Mouse (Mus musculus) testis, postnatal 10 days (tissue): ENCODE measurements around the gene Rab30.
A peak's percentile ranks its signal among the peaks of the same experiment; 100 is the strongest.

Experiments
- DNase-seq: peaks from one replicate; pipeline ENCODE4 v3.0.0; 2021; ENCODE audit warnings: low spot score

Gene Rab30

DNA sequence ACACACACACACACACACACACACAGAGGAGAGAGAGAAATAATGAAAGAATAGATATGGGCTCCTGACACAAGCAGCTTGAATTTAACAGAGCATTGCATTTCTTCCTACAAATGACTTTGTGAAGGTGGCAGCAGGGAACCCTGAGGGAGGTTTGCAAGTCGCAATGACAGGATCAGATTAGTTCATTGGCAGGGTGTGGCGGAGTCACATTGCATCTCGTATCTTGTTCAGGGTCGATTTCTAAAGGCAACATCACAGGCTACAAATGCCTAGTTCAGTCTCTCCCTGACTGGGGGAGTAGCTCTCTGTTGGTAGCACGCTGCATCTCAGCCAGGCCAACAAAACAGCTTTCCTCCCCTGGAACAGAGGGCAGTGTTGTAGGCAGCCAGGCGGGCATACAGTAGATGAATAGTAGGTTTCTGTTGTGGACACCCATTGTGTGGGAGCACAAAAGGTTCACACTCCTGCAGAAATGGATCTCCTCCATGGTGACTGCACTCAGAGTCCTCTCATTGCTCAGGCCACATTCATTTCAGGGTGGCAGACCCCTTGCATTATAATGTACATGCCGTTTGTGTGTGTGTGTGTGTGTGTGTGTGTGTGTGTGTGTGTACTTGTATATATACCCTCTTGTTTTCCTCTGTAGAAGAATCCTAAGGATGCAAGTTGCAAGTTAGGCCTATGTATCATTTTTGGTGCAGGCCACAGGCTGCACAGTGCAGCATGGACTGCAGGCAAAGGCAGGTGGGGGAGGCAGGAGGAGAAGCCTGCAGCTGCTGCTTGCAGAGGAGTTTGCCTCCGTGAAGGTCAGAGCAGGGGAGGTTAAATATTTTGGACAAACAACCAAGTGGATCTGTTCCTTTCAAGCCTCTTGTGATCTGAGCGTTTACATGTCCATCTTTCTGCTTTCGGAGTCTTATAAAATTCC, 58.5 kb downstream of the Rab30 start:
- peak; percentile 47 for DNase-seq

DNA sequence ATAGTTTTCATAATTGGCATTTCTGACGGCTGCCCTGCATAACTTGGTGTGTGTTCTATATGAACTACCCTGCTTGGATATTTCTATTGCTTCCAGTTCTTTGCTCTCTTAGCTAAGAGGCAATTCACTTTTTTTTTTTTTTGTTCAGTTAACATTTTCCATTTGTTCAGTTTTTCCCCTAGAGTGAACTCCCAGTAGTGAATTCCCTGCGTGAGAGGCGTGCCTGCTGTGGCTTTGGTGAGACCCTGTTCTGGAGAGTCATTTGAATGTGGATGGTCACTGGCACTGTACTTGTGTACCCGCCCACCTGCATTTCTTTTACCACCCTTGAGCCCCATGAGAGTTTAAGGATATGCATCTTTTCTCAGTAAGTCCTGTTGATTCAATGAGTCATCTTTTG, 60.8 kb downstream of the Rab30 start:
- DNase-seq: no peak

DNA sequence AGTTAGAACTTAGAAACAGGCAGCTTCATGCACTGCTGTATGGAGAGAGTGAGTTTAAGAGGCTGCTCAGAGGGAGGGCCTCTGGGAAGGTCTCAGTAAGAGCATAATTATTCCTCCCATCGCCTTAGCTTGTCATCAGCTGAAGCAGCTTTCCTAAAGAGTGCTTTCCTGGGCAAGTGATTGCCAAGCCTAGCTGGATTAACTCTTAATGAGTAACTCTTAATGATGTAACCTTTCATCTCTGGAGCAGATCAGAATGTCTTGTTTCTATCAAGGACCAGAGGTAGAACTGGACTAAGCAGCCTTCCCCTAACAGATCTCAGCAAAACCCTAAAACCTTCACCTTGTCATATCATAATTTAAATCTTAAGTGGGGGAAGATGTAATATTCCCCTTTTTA, 61.8 kb downstream of the Rab30 start:
- DNase-seq: no peak

DNA sequence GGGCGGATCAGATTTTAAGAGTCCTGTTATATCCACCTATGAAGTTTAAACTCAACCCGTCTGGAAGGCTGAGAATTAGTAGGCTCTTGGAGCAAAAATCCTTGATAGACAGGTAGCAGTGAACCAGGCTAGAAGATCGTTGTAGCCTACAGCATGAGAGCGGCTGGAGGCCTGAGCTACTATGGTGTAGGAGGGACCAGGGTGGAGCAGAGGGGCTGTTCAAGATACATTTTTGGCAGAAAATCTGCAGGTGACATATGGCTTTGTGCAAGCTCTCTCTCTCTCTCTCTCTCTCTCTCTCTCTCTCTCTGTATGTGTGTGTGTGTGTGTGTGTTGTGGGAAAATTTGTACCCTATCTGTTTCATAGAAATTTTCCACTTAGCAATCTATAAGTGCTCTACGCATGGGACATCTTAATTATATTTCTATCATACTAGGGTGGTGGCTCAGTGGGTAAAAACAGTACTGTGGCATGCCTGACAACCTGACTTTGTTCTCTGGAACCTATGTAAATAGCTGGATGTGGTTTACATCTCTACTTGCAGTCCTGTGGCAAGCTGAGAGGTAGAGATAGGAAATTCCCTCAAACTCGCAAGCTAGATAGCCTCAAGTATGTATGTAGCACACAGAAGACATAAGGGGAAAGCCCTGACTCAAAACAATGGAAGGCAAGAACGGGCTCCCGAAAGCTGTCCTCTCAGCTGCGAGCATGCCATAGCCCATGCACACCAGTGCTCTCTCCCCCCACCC, 63.7 kb downstream of the Rab30 start:
- DNase-seq: no peak

DNA sequence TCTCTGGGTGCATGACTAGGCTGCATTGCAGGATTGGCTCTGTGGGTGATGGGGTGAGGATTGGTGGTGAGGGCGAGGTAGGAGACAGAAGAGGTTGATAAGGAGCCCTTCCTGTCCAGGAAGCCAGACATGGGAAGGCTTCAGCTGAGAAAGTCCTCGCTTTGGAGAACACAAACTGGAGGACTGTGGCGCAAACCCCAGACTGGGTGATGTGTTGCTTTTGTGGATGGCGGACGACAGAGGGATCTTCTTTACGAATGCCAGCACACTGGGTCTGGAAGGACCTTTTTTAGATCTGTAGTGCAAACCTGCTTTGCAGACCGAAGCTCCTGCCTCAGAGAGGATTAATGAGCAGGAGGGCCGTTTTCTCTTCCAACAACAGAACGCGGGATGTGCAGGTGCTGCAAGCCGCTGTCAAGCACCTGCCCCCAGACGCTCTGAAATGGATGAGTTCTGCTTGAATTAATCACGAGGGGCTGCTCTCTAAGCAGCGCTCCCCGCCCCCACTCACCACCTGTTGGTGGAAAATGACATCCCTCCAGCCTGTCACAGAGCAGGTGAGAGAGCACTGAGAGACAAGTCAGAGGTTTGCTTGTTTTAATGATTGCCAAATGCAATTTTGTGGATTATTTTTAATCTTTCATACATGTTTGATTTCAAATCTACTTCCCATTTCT, 65.2 kb downstream of the Rab30 start:
- DNase-seq: no peak

DNA sequence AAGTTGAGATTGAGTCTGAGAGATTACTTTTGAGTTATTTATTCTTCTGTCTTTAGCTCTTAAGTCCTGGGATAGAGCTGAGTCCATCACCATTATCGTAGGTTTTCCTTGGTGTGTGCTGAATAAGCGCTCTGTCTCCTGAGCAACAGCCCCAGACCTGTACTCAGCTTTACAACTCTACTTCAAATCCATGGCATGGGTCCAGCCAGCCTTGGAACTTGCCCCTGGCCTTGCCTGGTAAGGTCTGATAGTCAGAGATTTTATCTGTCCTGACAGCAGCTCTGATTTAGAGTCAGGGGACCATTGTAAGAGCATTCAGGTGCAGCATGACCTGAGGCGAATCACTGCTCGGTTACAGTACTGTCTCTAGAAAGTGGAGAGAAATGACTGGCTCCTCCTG, 66.1 kb downstream of the Rab30 start:
- no peak for DNase-seq

DNA sequence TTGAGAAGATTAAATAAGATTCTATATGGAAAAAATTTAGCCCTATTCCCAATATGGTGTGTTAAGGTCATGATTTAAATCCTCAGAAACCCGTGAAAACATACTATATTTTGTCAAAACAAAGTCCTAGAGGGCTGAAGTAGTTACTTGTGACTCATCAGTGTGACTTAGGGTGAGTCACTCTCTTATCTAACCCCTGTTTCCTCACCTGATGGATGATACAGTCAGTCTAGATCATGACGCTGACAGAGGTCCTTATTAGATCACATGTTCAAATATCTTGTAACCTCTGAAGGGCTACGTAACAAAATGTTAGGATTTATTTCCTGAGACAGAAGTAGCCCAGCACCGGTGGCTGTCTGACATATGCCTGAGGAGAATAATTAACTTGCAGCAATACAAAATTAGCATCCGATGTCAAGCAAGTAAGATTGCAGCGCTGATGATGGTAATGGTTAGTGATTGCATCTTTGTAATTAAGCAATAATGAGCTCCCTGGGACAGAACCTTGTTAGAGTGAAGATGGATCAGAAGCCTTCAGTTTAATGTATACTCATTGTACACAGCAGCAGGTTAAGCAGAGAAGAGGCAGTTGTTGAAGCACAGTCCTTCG, 70.4 kb downstream of the Rab30 start:
- DNase-seq: no peak

DNA sequence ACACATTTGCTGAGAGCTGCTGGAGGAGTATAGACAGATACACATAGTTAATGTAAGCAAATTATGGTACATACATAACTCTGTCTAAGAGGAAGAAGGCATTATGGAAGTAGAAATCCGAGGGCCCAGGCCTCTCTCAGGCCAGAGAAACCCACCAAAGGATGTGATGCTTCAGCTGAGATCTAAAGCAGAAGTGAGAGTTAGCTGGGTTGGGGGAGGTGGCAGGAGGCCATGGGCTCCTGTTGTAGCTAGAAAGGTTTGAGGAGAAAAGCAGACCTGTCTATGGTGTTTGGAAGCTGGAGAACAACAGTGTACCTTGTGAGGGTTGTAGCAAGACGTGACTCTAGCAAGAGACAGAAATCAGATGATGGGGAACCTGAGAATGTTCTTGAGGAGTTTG, 75.8 kb downstream of the Rab30 start:
- DNase-seq: no peak

DNA sequence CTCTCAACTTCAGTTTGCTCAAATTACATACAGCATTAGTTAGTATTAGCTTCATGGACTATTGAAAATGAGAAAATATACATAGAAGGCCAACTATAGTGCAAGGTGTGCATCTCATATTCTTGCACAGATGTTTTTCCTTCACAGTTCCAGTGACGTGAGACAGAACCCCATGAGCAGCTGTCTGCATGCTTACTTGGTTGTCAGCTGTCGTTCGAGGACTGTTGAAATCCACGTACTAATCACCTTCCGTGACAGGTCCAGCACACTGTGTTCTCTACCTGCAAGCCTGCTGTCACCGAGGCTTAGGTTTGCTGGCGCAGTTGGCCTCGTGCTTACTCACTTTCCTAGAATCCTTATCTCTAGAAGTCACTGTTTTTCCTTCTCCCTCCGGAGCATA, 76.5 kb downstream of the Rab30 start:
- DNase-seq: no peak

DNA sequence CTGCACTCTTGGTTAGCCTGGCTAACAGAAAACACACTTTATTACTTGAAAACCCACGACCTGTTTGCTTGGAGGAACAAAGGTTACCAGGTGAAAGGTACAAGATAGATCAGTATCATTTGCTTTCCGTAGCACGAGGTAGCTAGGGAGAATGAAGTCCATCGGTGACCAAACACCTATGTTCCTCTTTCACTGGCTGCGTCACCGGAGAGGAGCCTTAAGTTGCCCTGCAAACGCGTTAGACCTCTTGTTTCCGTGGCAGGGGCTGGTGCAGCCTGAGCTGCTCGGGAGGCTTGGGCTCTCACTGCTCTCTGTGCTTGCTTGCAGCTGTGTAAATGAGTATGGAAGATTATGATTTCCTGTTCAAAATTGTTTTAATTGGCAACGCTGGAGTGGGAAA, 78.3 kb downstream of the Rab30 start:
- DNase-seq: peak; percentile 31

DNA sequence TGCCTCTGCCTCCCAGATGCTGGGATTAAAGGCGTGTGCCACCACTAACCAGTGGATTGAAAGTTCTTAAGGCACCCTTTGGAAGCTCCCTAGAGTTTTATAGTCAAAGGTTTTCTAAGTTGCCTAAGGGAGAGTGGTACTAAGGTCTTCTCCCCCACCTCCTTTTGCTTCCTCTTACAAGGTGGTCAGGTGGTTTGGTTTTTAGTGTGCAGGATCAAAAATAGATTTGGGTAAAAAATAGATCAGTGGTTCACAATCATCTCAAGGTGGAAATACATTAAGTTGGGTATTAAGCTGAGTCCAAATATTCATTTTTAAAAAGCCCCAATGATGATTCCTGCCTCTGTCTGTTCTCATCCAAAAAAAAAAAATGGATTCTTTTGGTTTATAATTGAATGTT, 79.0 kb downstream of the Rab30 start:
- peak; percentile 6 for DNase-seq

DNA sequence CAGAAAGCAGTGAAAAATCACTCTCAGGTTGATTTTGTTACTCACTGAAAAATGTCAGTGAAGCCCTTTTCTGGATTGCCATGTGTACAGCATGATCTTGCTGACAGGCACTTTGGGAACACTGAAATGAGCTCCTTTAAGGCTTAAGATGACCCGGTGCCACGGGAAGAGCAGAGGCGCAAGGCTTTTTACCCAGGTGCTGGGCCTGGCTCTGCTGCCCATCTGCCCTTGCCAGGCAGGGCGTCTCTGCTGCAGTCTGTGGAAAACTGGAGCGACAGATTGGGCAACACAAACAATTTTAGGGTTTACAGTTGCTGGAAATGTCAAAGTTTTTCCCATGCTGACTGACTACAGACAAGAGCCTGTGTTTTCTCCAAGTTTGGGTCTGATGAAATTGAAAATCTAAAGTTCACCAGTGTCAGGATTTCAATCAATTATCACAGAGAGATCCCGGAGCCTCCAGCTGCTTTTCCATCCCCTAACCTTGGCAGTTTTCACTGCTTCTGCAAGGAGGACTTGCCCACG, 79.6 kb downstream of the Rab30 start:
- DNase-seq: peak; percentile 27

DNA sequence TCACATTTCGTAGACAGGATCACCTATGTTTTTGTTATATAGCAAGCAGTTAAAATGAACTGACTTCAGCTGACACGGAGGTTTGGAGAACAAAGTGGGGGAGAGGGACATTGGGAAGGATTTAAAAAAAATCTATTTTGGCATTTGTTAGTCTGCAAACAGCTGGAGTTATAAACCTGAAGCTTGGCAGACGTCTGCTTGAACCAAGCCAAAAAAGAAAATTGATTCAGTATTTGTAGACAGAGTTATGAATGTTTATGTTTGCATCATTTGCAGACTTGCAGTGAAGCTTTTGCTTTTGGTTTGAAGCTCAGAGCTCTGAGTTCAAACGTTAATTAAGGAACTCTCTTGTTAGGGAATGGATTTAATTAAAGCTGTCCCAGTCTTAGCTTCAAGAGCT, 80.5 kb downstream of the Rab30 start:
- peak; percentile 6 for DNase-seq

DNA sequence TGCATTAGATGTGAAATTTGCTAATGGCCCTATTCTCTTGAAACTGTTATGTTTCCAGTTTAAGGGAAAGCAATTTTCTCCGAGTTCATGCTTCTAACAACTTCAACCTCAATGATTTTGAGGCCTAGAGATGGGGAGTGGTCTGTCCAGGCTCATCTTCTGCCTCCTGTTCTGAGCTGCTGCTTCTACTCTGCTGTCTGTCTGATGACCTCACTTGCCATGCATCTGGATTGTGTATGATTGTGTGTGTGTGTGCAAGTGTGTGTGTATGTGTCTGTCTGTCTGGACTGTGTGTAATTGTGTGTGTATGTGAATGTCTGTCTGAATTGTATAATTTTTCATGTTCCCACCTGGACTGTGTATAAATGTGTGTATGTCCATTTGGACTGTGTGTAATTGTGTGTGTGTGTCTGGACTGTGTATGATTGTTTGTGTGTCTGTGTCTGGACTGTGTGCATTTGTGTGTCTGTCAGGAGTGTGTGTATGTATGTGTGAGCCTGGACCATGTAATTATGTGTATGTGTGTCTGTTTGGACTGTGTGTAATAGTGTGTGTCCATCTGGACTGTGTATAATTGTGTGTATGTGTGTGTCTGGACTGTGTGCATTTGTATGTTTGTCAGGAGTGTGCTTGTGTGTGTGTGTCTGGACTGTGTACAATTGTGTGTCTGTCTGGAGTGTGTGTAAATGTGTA, 81.2 kb downstream of the Rab30 start:
- peak; percentile 11 for DNase-seq

DNA sequence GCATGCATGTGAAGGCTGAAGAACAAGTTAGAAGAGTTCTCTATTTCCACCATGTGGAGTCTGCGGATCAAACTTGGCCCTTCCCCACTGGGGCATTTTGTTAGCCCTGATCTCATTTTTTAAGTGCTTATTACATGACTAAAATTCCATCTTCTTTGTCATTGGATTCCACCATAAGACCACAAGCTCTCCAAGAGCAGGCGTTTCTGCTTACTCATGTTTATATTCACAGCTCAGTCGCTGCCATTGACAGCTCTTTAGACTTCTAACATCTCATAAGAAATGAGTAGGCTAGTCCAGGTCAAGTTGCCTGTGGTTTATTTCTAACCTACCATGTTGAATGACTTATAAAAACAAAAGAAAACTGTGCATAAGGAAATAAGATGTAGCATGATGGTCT, 84.8 kb downstream of the Rab30 start:
- DNase-seq: no peak

DNA sequence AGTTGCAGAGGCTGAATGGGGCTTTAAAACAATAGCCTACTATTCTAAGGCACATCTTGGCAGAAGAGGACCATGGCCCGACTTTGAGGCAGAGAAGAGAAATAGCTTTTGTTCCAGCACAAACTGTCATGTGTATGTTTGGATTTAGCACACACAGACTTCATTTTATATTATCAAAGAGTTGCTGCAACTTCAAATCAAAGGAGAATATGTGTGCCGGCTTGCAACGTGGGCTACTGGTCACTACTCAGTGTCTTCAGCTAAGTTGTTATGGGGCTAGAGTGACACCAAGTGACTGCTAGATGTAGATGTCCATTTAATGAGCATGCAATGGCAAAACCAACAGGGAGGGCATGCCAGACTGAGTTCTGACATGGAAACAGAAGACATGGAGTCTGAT, 86.6 kb downstream of the Rab30 start:
- DNase-seq: peak; percentile 31

DNA sequence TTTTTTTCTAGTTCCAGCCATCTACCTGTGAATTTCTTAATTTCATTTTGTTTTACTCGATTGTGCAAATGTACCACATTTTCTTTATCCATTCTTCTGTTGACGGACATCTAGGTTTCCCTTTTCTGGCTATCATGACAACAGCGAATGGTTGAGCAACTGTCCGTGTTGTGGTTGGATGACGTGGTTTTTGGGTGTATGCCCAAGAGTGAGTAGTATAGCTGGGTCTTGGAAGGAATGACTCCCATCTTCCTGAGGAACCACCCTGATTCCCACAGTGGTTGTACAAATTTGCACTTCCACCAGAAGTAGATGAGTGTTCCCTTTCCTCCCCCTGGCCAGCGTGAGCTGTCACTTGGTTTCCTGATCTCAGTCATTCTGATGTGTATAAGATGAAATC, 91.0 kb downstream of the Rab30 start:
- no peak for DNase-seq

DNA sequence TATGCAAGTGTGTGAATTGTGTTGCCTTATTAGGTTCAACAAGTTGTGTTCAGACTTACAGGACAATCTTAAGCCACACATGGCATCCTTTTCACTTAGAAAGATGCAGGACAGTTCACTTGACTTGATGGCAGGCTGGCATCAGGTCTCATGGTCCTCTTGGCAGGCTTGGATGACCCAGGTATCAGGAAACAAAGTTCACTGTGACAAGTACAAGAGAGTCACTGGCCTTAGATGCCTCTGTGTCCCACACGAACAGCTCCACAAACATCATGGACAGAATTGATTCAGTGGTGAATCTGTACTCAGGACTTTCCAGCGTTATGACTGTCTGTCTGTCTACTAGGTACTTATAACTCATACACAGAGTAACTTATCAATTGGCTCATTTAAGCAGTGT, 93.0 kb downstream of the Rab30 start:
- DNase-seq: no peak

DNA sequence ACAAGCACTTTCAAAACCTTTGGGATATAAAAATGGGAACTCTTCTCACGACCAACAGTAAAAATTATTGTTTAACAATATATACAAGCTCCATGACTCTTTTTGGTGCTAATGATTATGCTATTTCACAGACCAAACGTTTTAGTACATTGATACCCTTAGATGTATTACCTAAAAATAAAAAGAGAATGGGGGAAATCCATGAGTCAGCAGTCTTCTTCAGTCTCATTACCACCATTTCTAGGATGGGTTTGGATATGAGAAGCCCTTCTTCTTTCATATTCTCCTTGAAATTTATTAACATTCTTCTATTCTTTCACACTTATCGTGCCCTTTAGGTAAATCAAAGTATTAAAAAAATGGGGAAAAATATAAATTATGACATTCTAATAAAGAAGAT, 95.0 kb downstream of the Rab30 start:
- DNase-seq: no peak

DNA sequence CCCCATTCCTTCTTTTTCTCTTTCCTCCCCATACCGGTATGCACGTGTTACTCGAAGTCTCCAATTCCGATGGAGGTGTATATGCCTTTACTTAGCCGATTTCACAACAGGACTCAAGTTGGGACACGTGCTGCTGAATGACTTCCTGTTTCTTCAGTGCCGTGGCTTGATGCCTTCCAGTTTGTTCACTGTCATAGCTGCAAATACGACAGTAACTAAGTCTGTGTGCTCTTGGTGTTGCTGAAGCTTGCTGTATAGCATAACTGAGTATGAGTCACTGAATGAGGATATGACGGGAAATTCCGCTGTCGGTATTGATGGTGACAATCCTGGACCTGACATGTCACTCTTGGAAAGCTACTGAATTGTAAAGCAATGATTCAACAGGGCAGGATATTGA, 95.8 kb downstream of the Rab30 start:
- no peak for DNase-seq

DNA sequence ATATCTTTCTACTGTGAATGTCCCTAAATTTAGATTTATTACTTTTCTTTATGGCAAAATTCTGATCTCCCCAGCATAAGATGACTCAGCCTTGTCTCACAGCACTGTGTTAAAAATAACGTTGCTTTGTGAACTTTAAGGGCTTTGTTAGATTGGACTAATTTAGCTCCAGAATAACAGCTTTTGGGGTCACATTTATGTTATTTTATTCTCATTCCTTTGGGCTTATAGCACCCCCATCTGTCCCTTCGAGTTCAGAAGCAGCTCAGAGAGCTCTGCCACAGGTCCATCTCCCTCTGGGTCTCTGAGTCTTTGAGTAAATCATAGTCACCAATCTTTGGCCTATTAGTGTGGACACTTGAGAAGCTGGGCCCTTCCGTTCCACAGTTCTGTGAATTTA, 96.5 kb downstream of the Rab30 start:
- no peak for DNase-seq

DNA sequence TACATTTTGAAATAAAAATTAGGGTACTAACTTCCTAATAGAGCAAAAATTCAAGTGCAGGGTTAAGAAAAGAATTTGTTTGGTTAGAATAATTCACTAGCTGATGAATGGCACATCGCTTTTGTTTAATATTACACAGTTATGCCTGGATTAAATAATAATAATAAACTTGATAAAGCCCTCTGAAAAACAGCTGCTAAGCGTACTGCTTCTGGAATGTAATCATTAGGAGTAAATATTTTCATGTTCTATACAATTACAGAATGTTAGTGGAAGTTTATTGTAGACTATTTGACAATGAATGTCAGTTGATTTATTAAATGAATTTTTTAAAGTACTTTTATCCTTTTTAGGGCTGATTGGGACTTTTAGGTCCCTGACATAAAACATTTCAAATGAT, 100.9 kb downstream of the Rab30 start:
- no peak for DNase-seq
